Mouse (Mus musculus) cortical plate, adult 2 months (tissue): Measurements from ENCODE around the gene Ak5.

Experiments
- CTCF ChIP-seq: fragments of 200-500 bp; IDR thresholded peaks from 2 replicates; pipeline ENCODE4 v1.5.1; 2011; ENCODE audit warnings: mild to moderate bottlenecking, control low read depth, low read length; ENCODE audit not compliant: insufficient read depth; ENCODE audit errors: extremely low read depth
- POLR2A ChIP-seq: fragments of 200-500 bp; IDR thresholded peaks from 2 replicates; pipeline ENCODE4 v1.6.1; 2011; ENCODE audit warnings: mild to moderate bottlenecking, low read length, control low read depth; ENCODE audit not compliant: insufficient read depth; ENCODE audit errors: extremely low read depth

DNA sequence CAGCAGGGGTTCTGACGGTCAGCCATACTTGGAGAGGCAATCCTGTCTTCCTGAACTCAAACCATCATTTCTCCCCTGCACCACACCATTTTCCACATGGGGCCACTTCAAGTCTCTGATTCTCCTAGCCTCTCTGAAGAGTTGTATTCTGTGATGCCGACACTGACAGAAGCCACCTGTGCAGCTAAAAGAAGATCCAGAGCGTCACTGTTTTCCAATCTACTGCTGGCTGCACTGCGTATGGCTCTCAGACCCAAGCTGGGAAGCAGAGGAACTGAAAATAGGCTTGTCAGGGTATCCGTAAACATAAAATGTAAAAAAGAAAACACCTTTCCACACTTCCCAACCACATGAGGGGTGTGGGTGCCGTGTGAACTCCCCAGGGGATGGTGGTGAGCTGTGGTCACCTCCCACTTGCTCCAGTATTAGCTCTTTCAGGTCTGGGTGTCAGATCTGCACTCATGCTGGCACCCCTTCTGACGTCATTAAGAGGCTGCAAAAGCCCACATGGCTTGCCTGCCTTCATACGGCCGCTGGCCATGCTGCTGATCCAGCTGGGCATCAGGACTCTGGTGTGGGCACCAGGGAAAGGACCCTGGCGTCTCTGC is 88.1 kb downstream of the Ak5 start:
- no peak for TF ChIP-seq CTCF
- no peak for TF ChIP-seq POLR2A
